Mouse (Mus musculus) neutrophil, adult 5-6 weeks (primary cell): Measurements from ENCODE around the gene Trpm6. TPM values are rescaled to one million over a fixed set of nuclear protein-coding genes. Genes with fewer than 3 reads are reported as not detected.

ENCODE experiments used
- ATAC-seq: fragments of 151-379, 151-347 bp; 2 replicates; pipeline ENCODE4 v1.8.0; 2017; ENCODE audit warnings: mild to moderate bottlenecking, moderate TSS enrichment; ENCODE audit not compliant: insufficient number of reproducible peaks, poor library complexity, low FRiP score, severe bottlenecking; ENCODE audit errors: extremely low read depth
- total RNA-seq: library from RNA; stranded (forward); fragments of 200-1000 nt; gene quantifications from 2 replicates; pipeline ENCODE4 v1.2.3, GENCODE M21; 2017

The Trpm6 gene
- total RNA-seq, 1 experiment from 2014 or later: not detected

GRCm38 (mm10) chr19:18758916-18759315, 9.1 kb downstream of the Trpm6 start:
- ATAC-seq: no peak

- ATAC-seq: no peak
These were observed 16.6 kb downstream of the Trpm6 start for GRCm38 (mm10) chr19:18766399-18766798.

GRCm38 (mm10) chr19:18771048-18771447, 21.3 kb downstream of the Trpm6 start:
- ATAC-seq: no peak

GRCm38 (mm10) chr19:18771561-18771960, 21.8 kb downstream of the Trpm6 start:
- no peak for ATAC-seq

GRCm38 (mm10) chr19:18772888-18773488, 23.2 kb downstream of the Trpm6 start:
- ATAC-seq: no peak

- no peak for ATAC-seq
These were observed 24.3 kb downstream of the Trpm6 start for GRCm38 (mm10) chr19:18774085-18774484.

GRCm38 (mm10) chr19:18799646-18800045, 49.9 kb downstream of the Trpm6 start:
- no peak for ATAC-seq

- ATAC-seq: no peak
These were observed 61.5 kb downstream of the Trpm6 start for GRCm38 (mm10) chr19:18811264-18811663.

GRCm38 (mm10) chr19:18815170-18815569, 65.4 kb downstream of the Trpm6 start:
- no peak for ATAC-seq

- ATAC-seq: no peak
These were observed 67.6 kb downstream of the Trpm6 start for GRCm38 (mm10) chr19:18817425-18817824.

GRCm38 (mm10) chr19:18828601-18829000, 78.8 kb downstream of the Trpm6 start:
- no peak for ATAC-seq

GRCm38 (mm10) chr19:18831196-18831595, 81.4 kb downstream of the Trpm6 start:
- no peak for ATAC-seq

- no peak for ATAC-seq
These were observed 85.2 kb downstream of the Trpm6 start for GRCm38 (mm10) chr19:18834971-18835370.

GRCm38 (mm10) chr19:18841789-18842562, 92.2 kb downstream of the Trpm6 start:
- no peak for ATAC-seq

GRCm38 (mm10) chr19:18842626-18843025, 92.8 kb downstream of the Trpm6 start:
- ATAC-seq: no peak

GRCm38 (mm10) chr19:18846336-18846735, 96.6 kb downstream of the Trpm6 start:
- ATAC-seq: no peak

GRCm38 (mm10) chr19:18868311-18868710, 118.5 kb downstream of the Trpm6 start:
- no peak for ATAC-seq

- ATAC-seq: no peak
These were observed 123.2 kb downstream of the Trpm6 start for GRCm38 (mm10) chr19:18872792-18873569.

GRCm38 (mm10) chr19:18873709-18874644, 124.2 kb downstream of the Trpm6 start:
- no peak for ATAC-seq
